Mouse (Mus musculus) forebrain, postnatal 0 days (tissue): ENCODE results near the gene Tbxa2r. TPM values are rescaled to one million over a fixed set of nuclear protein-coding genes. Genes with fewer than 3 reads are reported as not detected.

ENCODE experiments used
- ATAC-seq: fragments of 200-750 bp; cut with Nextera tagmentation; 2 replicates; pipeline ENCODE4 v1.8.0; 2017; ENCODE audit warnings: mild to moderate bottlenecking, moderate library complexity
- DNase-seq: peaks from one replicate; pipeline ENCODE4 v3.0.0-alpha.2; 2015
- H3K27ac ChIP-seq: fragments of 300-500 bp; sonication (generic); 2 replicates; pipeline ENCODE4 v1.5.1; 2014; ENCODE audit warnings: low read depth, mild to moderate bottlenecking, antibody characterized with exemption, low read length, moderate library complexity, mixed read lengths
- H3K27me3 ChIP-seq: fragments of 300-500 bp; sonication (generic); 2 replicates; pipeline ENCODE4 v1.6.1; 2014; ENCODE audit warnings: mild to moderate bottlenecking, low read length, mixed read lengths; ENCODE audit not compliant: insufficient read depth
- H3K36me3 ChIP-seq: fragments of 300-500 bp; sonication (generic); 2 replicates; pipeline ENCODE4 v1.6.1; 2014; ENCODE audit warnings: mild to moderate bottlenecking, moderate library complexity; ENCODE audit not compliant: insufficient read depth
- H3K4me1 ChIP-seq: fragments of 300-500 bp; sonication (generic); 2 replicates; pipeline ENCODE4 v1.6.1; 2014; ENCODE audit warnings: antibody characterized with exemption; ENCODE audit not compliant: insufficient read depth
- H3K4me2 ChIP-seq: fragments of 300-500 bp; sonication (generic); 2 replicates; pipeline ENCODE4 v1.6.1; 2014; ENCODE audit warnings: low read depth, mild to moderate bottlenecking, moderate library complexity
- H3K4me3 ChIP-seq: fragments of 300-500 bp; sonication (generic); 2 replicates; pipeline ENCODE4 v1.5.1; 2014; ENCODE audit warnings: low read depth, low read length, mixed read lengths
- H3K9ac ChIP-seq: fragments of 300-500 bp; sonication (generic); 2 replicates; pipeline ENCODE4 v1.6.1; 2014; ENCODE audit warnings: mild to moderate bottlenecking
- H3K9me3 ChIP-seq: fragments of 300-500 bp; sonication (generic); 2 replicates; pipeline ENCODE4 v1.6.1; 2016; ENCODE audit warnings: low read length
- CTCF ChIP-seq: sonication (generic); IDR thresholded peaks from 2 replicates; pipeline ENCODE4 v1.5.1; 2016; ENCODE audit warnings: antibody characterized with exemption, control low read depth, low read depth
- WGBS: fragments of 180-500 bp; shearing (Covaris S2); extraction: QIAGEN DNeasy Blood & Tissue Kit; methylation state at CpG from one replicate; pipeline ENCODE4 v1.1.7; 2014; 5-methylcytosine and 5-hydroxymethylcytosine counted together
- polyA plus RNA-seq: library from polyadenylated mRNA; unstranded; fragments of >200 nt; fragmentation: Nextera tagmentation; extraction: Ambion mirVana; gene quantifications from 2 replicates; pipeline ENCODE4 v1.2.1, GENCODE M21; 2015
- total RNA-seq: library from RNA; depleted of rRNA; stranded (reverse); fragments of >200 nt; gene quantifications from 2 replicates; pipeline ENCODE4 v1.2.3, GENCODE M21; 2014

Tbxa2r gene
- total and polyA plus RNA-seq, 2 experiments from 2014 or later: 3.3 to 3.9 TPM

- Histone ChIP-seq H3K36me3 (0 out of 2 replicates have a peak, but pooled peaks cover 4% of the 10 kb centered on the region), H3K9me3 (no peaks in the 10 kb centered on the region), H3K4me2 (no peak overlapping the region), H3K27ac (no peak overlapping the region), H3K9ac (no peak overlapping the region), H3K27me3 (no peaks in the 10 kb centered on the region), H3K4me1 (peaks cover 2% of the 10 kb centered on the region), H3K4me3 (no peak overlapping the region)
- no peak for TF ChIP-seq CTCF
- DNase-seq (no peak), ATAC-seq (no peak)
- 94% methylated on average over 14 of the region's 14 CpGs for WGBS
Measured at GRCm38 (mm10) chr10:81299585-81300351, 28.8 kb upstream of the Tbxa2r start.

GRCm38 (mm10) chr10:81300352-81300907 is 28.1 kb upstream of the Tbxa2r start:
- no peak overlapping the region for H3K4me3 ChIP-seq
- H3K27ac ChIP-seq: no peak overlapping the region
- DNase-seq: no peak
- no peaks in the 10 kb centered on the region; the same call in 1 of the 2 replicates for H3K4me1 ChIP-seq
- no peak overlapping the region for H3K9ac ChIP-seq
- no peaks in the 10 kb centered on the region for H3K9me3 ChIP-seq
- peaks cover 4% of the 10 kb centered on the region; the same call in 1 of the 2 replicates for H3K36me3 ChIP-seq
- WGBS: 83% methylated on average over 9 of the region's 9 CpGs
- H3K27me3 ChIP-seq: no peaks in the 10 kb centered on the region
- no peak for TF ChIP-seq CTCF
- no peak overlapping the region for H3K4me2 ChIP-seq
- no peak for ATAC-seq

GRCm38 (mm10) chr10:81301321-81301720 is 27.2 kb upstream of the Tbxa2r start:
- no peak for TF ChIP-seq CTCF
- H3K4me1 ChIP-seq: no peaks in the 10 kb centered on the region; the same call in 1 of the 2 replicates
- ATAC-seq: no peak
- no peak overlapping the region for H3K4me3 ChIP-seq
- H3K9ac ChIP-seq: no peak overlapping the region
- WGBS: 81% methylated on average over 9 of the region's 9 CpGs
- H3K9me3 ChIP-seq: no peaks in the 10 kb centered on the region
- peaks cover 13% of the 10 kb centered on the region for H3K36me3 ChIP-seq
- DNase-seq: no peak
- H3K4me2 ChIP-seq: no peak overlapping the region
- H3K27me3 ChIP-seq: no peaks in the 10 kb centered on the region
- no peak overlapping the region for H3K27ac ChIP-seq

GRCm38 (mm10) chr10:81302288-81302687 is 26.2 kb upstream of the Tbxa2r start:
- Histone ChIP-seq H3K36me3 (peaks cover 22% of the 10 kb centered on the region), H3K27me3 (no peaks in the 10 kb centered on the region), H3K4me3 (no peak overlapping the region), H3K27ac (peak overlapping the region; percentile 66), H3K4me2 (no peak overlapping the region), H3K4me1 (no peaks in the 10 kb centered on the region; the same call in 1 of the 2 replicates), H3K9me3 (no peaks in the 10 kb centered on the region), H3K9ac (peak overlapping the region; percentile 10; the same call in 1 of the 2 replicates)
- no peak for DNase-seq
- no peak for TF ChIP-seq CTCF
- no peak for ATAC-seq
- 50% methylated on average over 4 of the region's 4 CpGs for WGBS

GRCm38 (mm10) chr10:81302781-81303218 is 25.7 kb upstream of the Tbxa2r start:
- Histone ChIP-seq H3K9ac (no peak overlapping the region), H3K36me3 (peaks cover 28% of the 10 kb centered on the region), H3K4me2 (peak overlapping the region; percentile 10; the same call in 1 of the 2 replicates), H3K27ac (peak overlapping the region; percentile 67), H3K4me3 (no peak overlapping the region), H3K27me3 (no peaks in the 10 kb centered on the region), H3K4me1 (no peaks in the 10 kb centered on the region; the same call in 1 of the 2 replicates), H3K9me3 (no peaks in the 10 kb centered on the region)
- DNase-seq: no peak
- 55% methylated on average over 14 of the region's 14 CpGs for WGBS
- peak; percentile 36 for ATAC-seq
- no peak for TF ChIP-seq CTCF

GRCm38 (mm10) chr10:81303258-81303657 is 25.3 kb upstream of the Tbxa2r start:
- no peaks in the 10 kb centered on the region for H3K9me3 ChIP-seq
- no peak for TF ChIP-seq CTCF
- WGBS: 78% methylated on average over 10 of the region's 10 CpGs
- no peaks in the 10 kb centered on the region; the same call in 1 of the 2 replicates for H3K4me1 ChIP-seq
- H3K36me3 ChIP-seq: peaks cover 32% of the 10 kb centered on the region
- DNase-seq (no peak), ATAC-seq (no peak)
- no peak overlapping the region for H3K4me3 ChIP-seq
- H3K4me2 ChIP-seq: peak overlapping the region; percentile 10; the same call in 1 of the 2 replicates
- H3K9ac ChIP-seq: peak overlapping the region; percentile 14; the same call in 1 of the 2 replicates
- peak overlapping the region; percentile 67 for H3K27ac ChIP-seq
- H3K27me3 ChIP-seq: no peaks in the 10 kb centered on the region

- no peak for DNase-seq
- H3K4me3 ChIP-seq: no peak overlapping the region
- ATAC-seq: no peak
- H3K4me1 ChIP-seq: no peaks in the 10 kb centered on the region; the same call in 1 of the 2 replicates
- 78% methylated on average over 7 of the region's 7 CpGs for WGBS
- peaks cover 37% of the 10 kb centered on the region for H3K36me3 ChIP-seq
- H3K27me3 ChIP-seq: no peaks in the 10 kb centered on the region
- TF ChIP-seq CTCF: no peak
- H3K9me3 ChIP-seq: no peaks in the 10 kb centered on the region
- H3K27ac ChIP-seq: no peak overlapping the region
- 0 out of 2 replicates have a peak overlapping the region, but pooled peaks have one; percentile 14 for H3K9ac ChIP-seq
- H3K4me2 ChIP-seq: no peak overlapping the region
Measured at GRCm38 (mm10) chr10:81303761-81304160, 24.8 kb upstream of the Tbxa2r start.
